Mouse (Mus musculus) bone marrow, adult 2 months (tissue): ENCODE data around the gene Tle4. TPM values are rescaled to one million over a fixed set of nuclear protein-coding genes. Genes with fewer than 3 reads are reported as not detected.

Source experiments
- H3K27ac ChIP-seq: fragments of 200-500 bp; 2 replicates; pipeline ENCODE4 v1.5.1; 2012; ENCODE audit warnings: low read depth, mild to moderate bottlenecking, control low read depth, inconsistent platforms, low read length; ENCODE audit not compliant: control insufficient read depth, poor library complexity, insufficient read depth
- H3K4me1 ChIP-seq: fragments of 200-500 bp; 2 replicates; pipeline ENCODE4 v1.6.1; 2011; ENCODE audit warnings: low read length; ENCODE audit not compliant: control insufficient read depth, insufficient read depth
- H3K4me3 ChIP-seq: fragments of 200-500 bp; replicated peaks from 2 replicates; pipeline ENCODE3; 2011; ENCODE audit warnings: mild to moderate bottlenecking, low read depth, low read length, control low read depth; ENCODE audit not compliant: control insufficient read depth
- CTCF ChIP-seq: fragments of 200-500 bp; IDR thresholded peaks from 2 replicates; pipeline ENCODE4 v1.5.1; 2011; ENCODE audit warnings: low read length, control low read depth; ENCODE audit not compliant: control insufficient read depth, insufficient read depth
- POLR2A ChIP-seq: fragments of 200-500 bp; IDR thresholded peaks from 2 replicates; pipeline ENCODE4 v1.6.1; 2011; ENCODE audit warnings: low read depth, mild to moderate bottlenecking, control low read depth, low read length, borderline replicate concordance; ENCODE audit not compliant: control insufficient read depth
- WGBS: fragments of 180-500 bp; shearing (Covaris S2); methylation state at CpG from one replicate; pipeline ENCODE4 v1.1.7; 2018; 5-methylcytosine and 5-hydroxymethylcytosine counted together
- polyA plus RNA-seq: library from polyadenylated mRNA; stranded (reverse); fragments of >200 nt; gene quantifications from 2 replicates; pipeline ENCODE4 v1.2.4, GENCODE M21; 2011; ENCODE audit warnings: low replicate concordance; ENCODE audit not compliant: missing spikeins, insufficient read depth, insufficient read length

Gene Tle4
- polyA plus RNA-seq, 1 experiment: 11.6 TPM

GRCm38 (mm10) chr19:14614816-14615215, 17.0 kb upstream of the Tle4 start:
- H3K4me1 ChIP-seq: no peaks in the 10 kb centered on the region
- H3K4me3 ChIP-seq: no peak overlapping the region
- no peak for TF ChIP-seq CTCF
- no peak for TF ChIP-seq POLR2A
- H3K27ac ChIP-seq: no peak overlapping the region
- 81% methylated on average over 5 of the region's 5 CpGs for WGBS

GRCm38 (mm10) chr19:14610542-14611317, 12.9 kb upstream of the Tle4 start:
- TF ChIP-seq CTCF: no peak
- no peak for TF ChIP-seq POLR2A
- WGBS: 44% methylated on average over 8 of the region's 8 CpGs
- H3K4me1 ChIP-seq: no peaks in the 10 kb centered on the region
- H3K4me3 ChIP-seq: no peak overlapping the region
- no peak overlapping the region for H3K27ac ChIP-seq

- TF ChIP-seq CTCF (no peak), POLR2A (no peak)
- H3K4me3 ChIP-seq: no peak overlapping the region
- no peaks in the 10 kb centered on the region for H3K4me1 ChIP-seq
- H3K27ac ChIP-seq: no peak overlapping the region
- 91% methylated on average over 1 of the region's 1 CpGs for WGBS
These were observed 3.0 kb upstream of the Tle4 start for GRCm38 (mm10) chr19:14600841-14601240.

- Histone ChIP-seq H3K4me1 (peaks cover under 1% of the 10 kb centered on the region; the same call in 1 of the 2 replicates), H3K27ac (no peak overlapping the region), H3K4me3 (no peak overlapping the region)
- TF ChIP-seq CTCF (no peak), POLR2A (no peak)
- WGBS: 86% methylated on average over 3 of the region's 3 CpGs
These were observed 2.5 kb upstream of the Tle4 start for GRCm38 (mm10) chr19:14600354-14600753.

GRCm38 (mm10) chr19:14599851-14600251, 2.0 kb upstream of the Tle4 start:
- H3K27ac ChIP-seq: no peak overlapping the region
- TF ChIP-seq POLR2A (no peak), CTCF (no peak)
- WGBS: 73% methylated on average over 8 of the region's 8 CpGs
- peaks cover 2% of the 10 kb centered on the region; the same call in 1 of the 2 replicates for H3K4me1 ChIP-seq
- no peak overlapping the region for H3K4me3 ChIP-seq

- H3K4me1 ChIP-seq: peaks cover 2% of the 10 kb centered on the region; the same call in 1 of the 2 replicates
- H3K27ac ChIP-seq: peak overlapping the region; percentile 89
- 3% methylated on average over 46 of the region's 46 CpGs for WGBS
- no peak for TF ChIP-seq CTCF
- no peak for TF ChIP-seq POLR2A
- peak overlapping the region; percentile 89 for H3K4me3 ChIP-seq
These were observed 938 bp upstream of the Tle4 start for GRCm38 (mm10) chr19:14598690-14599288.

- peak overlapping the region; percentile 66 for H3K4me3 ChIP-seq
- H3K4me1 ChIP-seq: peaks cover 2% of the 10 kb centered on the region; the same call in 1 of the 2 replicates
- no peak; the same call in 1 of the 2 replicates for TF ChIP-seq POLR2A
- H3K27ac ChIP-seq: peak overlapping the region; percentile 100
- WGBS: under 1% methylated on average over 120 of the region's 120 CpGs
These were observed 622 bp downstream of the Tle4 start for GRCm38 (mm10) chr19:14596941-14597916.
